Mouse (Mus musculus): ENCODE results near the gene Cd27. TPM values are rescaled to one million over a fixed set of nuclear protein-coding genes. Genes with fewer than 3 reads are reported as not detected.
A peak's percentile ranks its signal among the peaks of the same experiment; 100 is the strongest.

Cd27 gene
- total RNA-seq, 2 experiments from 2014 or later = 1.0 to 6.3 TPM

GRCm38 (mm10) chr6:125216898-125217297, 19.9 kb downstream of the Cd27 start:
- ATAC-seq (replicated peaks; ENCODE audit: low FRiP score, poor library complexity, severe bottlenecking) = no peak

- peak; percentile 97 for ATAC-seq (replicated peaks; ENCODE audit: low FRiP score, poor library complexity, severe bottlenecking)
Measured at GRCm38 (mm10) chr6:125215148-125215954, 21.5 kb downstream of the Cd27 start, which contains the start of gene Vamp1. Gene Vamp1 (plus strand): TSS chr6:125215551.

GRCm38 (mm10) chr6:125213715-125214114, 23.1 kb downstream of the Cd27 start:
- no peak for ATAC-seq (replicated peaks; ENCODE audit: low FRiP score, poor library complexity, severe bottlenecking)

- ATAC-seq (replicated peaks; ENCODE audit: low FRiP score, poor library complexity, severe bottlenecking) = no peak
Measured at GRCm38 (mm10) chr6:125213129-125213528, 23.7 kb downstream of the Cd27 start.

- no peak for ATAC-seq (replicated peaks; ENCODE audit: low FRiP score, poor library complexity, severe bottlenecking)
Measured at GRCm38 (mm10) chr6:125212621-125213020, 24.2 kb downstream of the Cd27 start.

GRCm38 (mm10) chr6:125210436-125210835, 26.4 kb downstream of the Cd27 start:
- no peak for ATAC-seq (replicated peaks; ENCODE audit: low FRiP score, poor library complexity, severe bottlenecking)

GRCm38 (mm10) chr6:125197166-125197565, 39.6 kb downstream of the Cd27 start:
- ATAC-seq (replicated peaks; ENCODE audit: low FRiP score, poor library complexity, severe bottlenecking) = no peak

GRCm38 (mm10) chr6:125196301-125196700, 40.5 kb downstream of the Cd27 start:
- no peak for ATAC-seq (replicated peaks; ENCODE audit: low FRiP score, poor library complexity, severe bottlenecking)

GRCm38 (mm10) chr6:125195541-125196075, 41.2 kb downstream of the Cd27 start:
- ATAC-seq (replicated peaks; ENCODE audit: low FRiP score, poor library complexity, severe bottlenecking) = no peak

- no peak for ATAC-seq (replicated peaks; ENCODE audit: low FRiP score, poor library complexity, severe bottlenecking)
Measured at GRCm38 (mm10) chr6:125193390-125193789, 43.4 kb downstream of the Cd27 start.

GRCm38 (mm10) chr6:125192841-125193240, 44.0 kb downstream of the Cd27 start:
- ATAC-seq (replicated peaks; ENCODE audit: low FRiP score, poor library complexity, severe bottlenecking) = no peak

GRCm38 (mm10) chr6:125192016-125192714, 44.6 kb downstream of the Cd27 start:
- ATAC-seq (replicated peaks; ENCODE audit: low FRiP score, poor library complexity, severe bottlenecking) = peak; percentile 84

GRCm38 (mm10) chr6:125191332-125192015, 45.3 kb downstream of the Cd27 start, which contains the start of the genes Ncapd2 and Mrpl51:
Gene Ncapd2 (minus strand): TSS chr6:125191701.
Gene Mrpl51 (plus strand): TSS chr6:125191801.
- peak; percentile 90 for ATAC-seq (replicated peaks; ENCODE audit: low FRiP score, poor library complexity, severe bottlenecking)

GRCm38 (mm10) chr6:125190816-125191215, 46.0 kb downstream of the Cd27 start:
- ATAC-seq (replicated peaks; ENCODE audit: low FRiP score, poor library complexity, severe bottlenecking) = no peak

- no peak for ATAC-seq (replicated peaks; ENCODE audit: low FRiP score, poor library complexity, severe bottlenecking)
Measured at GRCm38 (mm10) chr6:125186203-125186602, 50.6 kb downstream of the Cd27 start.

Other genes with a start within 250 kb of the Cd27 start
- not detected in 2 replicates for gene Pianp, start 240.3 kb downstream of the Cd27 start, total RNA-seq (2015; ENCODE audit: low replicate concordance)
- not detected in 2 replicates for gene Pianp, start 240.3 kb downstream of the Cd27 start, total RNA-seq (2017; ENCODE audit: low replicate concordance)
- 20.8 and 25.9 TPM in 2 replicates for gene Zfp384, start 227.9 kb downstream of the Cd27 start, total RNA-seq (2015; ENCODE audit: low replicate concordance)
- gene Zfp384, start 227.9 kb downstream of the Cd27 start, total RNA-seq (2017; ENCODE audit: low replicate concordance) = 9.8 and 12.3 TPM in 2 replicates
- gene Ing4, start 197.2 kb downstream of the Cd27 start, total RNA-seq (2015; ENCODE audit: low replicate concordance) = 7.1 and 7.9 TPM in 2 replicates
- gene Ing4, start 197.2 kb downstream of the Cd27 start, total RNA-seq (2017; ENCODE audit: low replicate concordance) = 27.7 and 35.7 TPM in 2 replicates
- gene Acrbp, start 187.3 kb downstream of the Cd27 start, total RNA-seq (2015; ENCODE audit: low replicate concordance) = 3.3 TPM in 1 of 2 replicates, not detected in the other
- 7.0 and 11.6 TPM in 2 replicates for gene Acrbp, start 187.3 kb downstream of the Cd27 start, total RNA-seq (2017; ENCODE audit: low replicate concordance)
- gene Lpar5, start 169.1 kb downstream of the Cd27 start, total RNA-seq (2015; ENCODE audit: low replicate concordance) = 3.1 TPM in 1 of 2 replicates, not detected in the other
- 0.60 TPM in 1 of 2 replicates, not detected in the other for gene Lpar5, start 169.1 kb downstream of the Cd27 start, total RNA-seq (2017; ENCODE audit: low replicate concordance)
- gene Chd4, start 141.0 kb downstream of the Cd27 start, total RNA-seq (2015; ENCODE audit: low replicate concordance) = 31.8 and 50.0 TPM in 2 replicates
- 70.6 and 102 TPM in 2 replicates for gene Chd4, start 141.0 kb downstream of the Cd27 start, total RNA-seq (2017; ENCODE audit: low replicate concordance)
- 4.8 and 6.7 TPM in 2 replicates for gene Nop2, start 105.1 kb downstream of the Cd27 start, total RNA-seq (2015; ENCODE audit: low replicate concordance)
- 10.5 and 11.8 TPM in 2 replicates for gene Nop2, start 105.1 kb downstream of the Cd27 start, total RNA-seq (2017; ENCODE audit: low replicate concordance)
- 3.1 and 6.9 TPM in 2 replicates for gene Iffo1, start 91.8 kb downstream of the Cd27 start, total RNA-seq (2015; ENCODE audit: low replicate concordance)
- 2.2 and 10.9 TPM in 2 replicates for gene Iffo1, start 91.8 kb downstream of the Cd27 start, total RNA-seq (2017; ENCODE audit: low replicate concordance)
- gene Gapdh, start 70.5 kb downstream of the Cd27 start, total RNA-seq (2015; ENCODE audit: low replicate concordance) = 912 and 913 TPM in 2 replicates
- gene Gapdh, start 70.5 kb downstream of the Cd27 start, total RNA-seq (2017; ENCODE audit: low replicate concordance) = 174 and 278 TPM in 2 replicates
- gene Ncapd2, start 45.3 kb downstream of the Cd27 start, total RNA-seq (2015; ENCODE audit: low replicate concordance) = 139 and 148 TPM in 2 replicates
- gene Ncapd2, start 45.3 kb downstream of the Cd27 start, total RNA-seq (2017; ENCODE audit: low replicate concordance) = 137 and 246 TPM in 2 replicates
- gene Mrpl51, start 45.2 kb downstream of the Cd27 start, total RNA-seq (2015; ENCODE audit: low replicate concordance) = 40.1 and 54.4 TPM in 2 replicates
- 16.4 and 29.8 TPM in 2 replicates for gene Mrpl51, start 45.2 kb downstream of the Cd27 start, total RNA-seq (2017; ENCODE audit: low replicate concordance)
- gene Vamp1, start 21.5 kb downstream of the Cd27 start, total RNA-seq (2015; ENCODE audit: low replicate concordance) = 2.1 and 4.2 TPM in 2 replicates
- gene Vamp1, start 21.5 kb downstream of the Cd27 start, total RNA-seq (2017; ENCODE audit: low replicate concordance) = 0.14 and 2.1 TPM in 2 replicates
- 0.84 and 4.4 TPM in 2 replicates for gene Tapbpl, start 5.2 kb downstream of the Cd27 start, total RNA-seq (2015; ENCODE audit: low replicate concordance)
- gene Tapbpl, start 5.2 kb downstream of the Cd27 start, total RNA-seq (2017; ENCODE audit: low replicate concordance) = 3.0 and 4.0 TPM in 2 replicates
- gene Tuba3a, start 49.0 kb upstream of the Cd27 start, total RNA-seq (2015; ENCODE audit: low replicate concordance) = not detected in 2 replicates
- gene Tuba3a, start 49.0 kb upstream of the Cd27 start, total RNA-seq (2017; ENCODE audit: low replicate concordance) = not detected in 2 replicates
- gene Ltbr, start 76.9 kb upstream of the Cd27 start, total RNA-seq (2015; ENCODE audit: low replicate concordance) = 7.1 and 10.9 TPM in 2 replicates
- 2.6 and 7.2 TPM in 2 replicates for gene Ltbr, start 76.9 kb upstream of the Cd27 start, total RNA-seq (2017; ENCODE audit: low replicate concordance)
- gene Scnn1a, start 83.6 kb upstream of the Cd27 start, total RNA-seq (2015; ENCODE audit: low replicate concordance) = 4.6 and 7.9 TPM in 2 replicates
- gene Scnn1a, start 83.6 kb upstream of the Cd27 start, total RNA-seq (2017; ENCODE audit: low replicate concordance) = not detected in 2 replicates
- gene Tnfrsf1a, start 112.4 kb upstream of the Cd27 start, total RNA-seq (2015; ENCODE audit: low replicate concordance) = 18.8 and 24.8 TPM in 2 replicates
- gene Tnfrsf1a, start 112.4 kb upstream of the Cd27 start, total RNA-seq (2017; ENCODE audit: low replicate concordance) = 7.2 and 13.8 TPM in 2 replicates
- not detected in 2 replicates for gene Plekhg6, start 143.8 kb upstream of the Cd27 start, total RNA-seq (2015; ENCODE audit: low replicate concordance)
- gene Plekhg6, start 143.8 kb upstream of the Cd27 start, total RNA-seq (2017; ENCODE audit: low replicate concordance) = not detected in 2 replicates

All from erythroblast, adult 5-6 weeks (primary cell).